Mouse (Mus musculus): ENCODE results near the gene Gm5105. TPM values are rescaled to one million over a fixed set of nuclear protein-coding genes. Genes with fewer than 3 reads are reported as not detected.

The Gm5105 gene
- total RNA-seq, 2 experiments from 2014 or later, result 1.1 to 1.2 TPM

GRCm38 (mm10) chr3:138068103-138068502 lies 915 bp upstream of the Gm5105 start:
- DNase-seq, result peak in 1 of 2 experiments; percentile 45

DNA sequence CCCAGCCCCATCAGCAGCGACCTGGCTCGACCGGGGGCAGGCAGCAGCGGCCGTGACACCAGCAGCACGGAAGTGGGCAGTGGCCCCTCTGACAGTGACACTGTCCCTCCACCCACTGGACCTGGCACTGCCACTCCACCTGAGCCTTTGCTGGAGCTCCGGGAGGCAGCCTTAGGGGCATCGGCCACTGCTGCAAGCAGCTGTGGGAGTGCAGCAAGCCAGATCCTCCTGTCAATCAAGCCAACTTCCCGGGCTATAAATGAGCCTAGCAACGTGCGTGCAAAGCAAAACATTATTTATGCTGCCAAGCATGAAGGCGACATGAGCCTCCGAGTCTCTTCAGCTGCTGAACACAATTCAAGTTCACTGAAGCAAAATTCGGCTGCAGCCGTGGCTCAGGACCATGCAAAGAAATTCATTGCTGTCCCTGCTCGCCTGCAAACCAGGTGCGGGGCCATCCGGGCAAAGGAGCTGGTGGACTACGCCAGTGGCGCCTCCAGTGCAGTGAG lies 786 bp downstream of the Gm5105 start:
- DNase-seq, result peak; percentile 54 to 58

DNA sequence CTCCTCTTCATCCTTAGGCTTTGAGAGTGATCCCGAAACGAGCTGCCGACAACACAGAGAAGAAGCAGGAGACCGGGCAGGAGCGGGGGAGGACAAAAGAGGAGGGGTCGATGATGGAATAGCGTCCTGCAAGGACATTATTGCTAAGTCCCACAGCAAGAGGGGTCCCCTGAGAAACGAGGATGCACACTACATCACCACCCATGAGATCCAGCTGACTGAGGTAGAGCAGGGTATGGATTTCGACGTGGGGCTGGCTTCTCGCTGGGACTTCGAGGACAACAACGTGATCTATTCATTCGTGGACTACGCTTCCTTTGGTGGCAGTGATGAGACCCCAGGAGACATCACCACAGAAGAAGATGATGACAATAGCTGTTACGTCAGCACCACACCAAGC lies 1.3 kb downstream of the Gm5105 start:
- DNase-seq, result no peak

DNA sequence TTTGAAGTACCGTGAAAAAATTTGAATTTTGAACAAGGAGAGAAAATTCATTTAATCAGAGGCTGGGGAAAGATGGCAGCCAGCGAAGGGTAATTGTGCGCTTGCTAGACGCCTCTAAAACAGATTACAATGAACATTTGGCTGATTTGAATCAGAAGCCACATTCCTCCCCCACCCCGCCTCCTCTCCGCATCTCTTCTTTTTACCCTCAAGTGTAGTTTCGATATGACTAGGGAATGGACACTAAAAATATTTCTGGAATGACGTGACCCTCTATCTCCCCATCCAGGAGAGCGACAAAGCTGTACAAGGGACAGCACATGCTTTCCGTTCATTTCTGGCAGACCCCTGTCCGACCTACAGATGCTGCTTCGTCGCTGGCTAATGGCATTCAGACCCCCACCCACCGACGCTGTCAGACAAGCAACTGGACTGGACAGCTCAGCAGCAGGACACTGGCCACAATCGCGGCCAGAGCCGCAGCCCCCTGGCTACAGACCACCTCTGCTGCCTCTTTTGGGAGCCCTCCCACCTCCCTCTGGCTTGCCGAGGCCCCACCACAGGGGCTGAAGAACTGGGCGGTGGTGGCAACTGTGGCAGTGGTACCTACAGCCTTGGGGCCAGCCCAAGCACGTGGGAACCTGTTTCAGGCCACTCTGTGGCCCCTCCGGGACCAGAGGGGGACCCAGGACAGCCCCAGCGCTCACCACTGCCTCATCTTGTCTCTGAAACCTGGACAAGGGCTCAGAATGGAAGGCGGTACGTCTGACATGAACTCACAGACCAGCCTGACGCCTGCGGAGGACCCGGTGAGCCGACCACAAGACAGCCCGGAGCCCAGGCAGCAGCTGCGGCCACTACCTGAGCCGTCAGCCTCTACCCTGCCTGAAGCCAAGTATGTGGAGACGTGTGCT lies 2.2 kb downstream of the Gm5105 start, which contains the start of gene 1110002E22Rik:
TSS of gene 1110002E22Rik (plus strand) at position 321 of the 914 bp plus-strand sequence.
- DNase-seq, result peak in 1 of 2 experiments; percentile 51

DNA sequence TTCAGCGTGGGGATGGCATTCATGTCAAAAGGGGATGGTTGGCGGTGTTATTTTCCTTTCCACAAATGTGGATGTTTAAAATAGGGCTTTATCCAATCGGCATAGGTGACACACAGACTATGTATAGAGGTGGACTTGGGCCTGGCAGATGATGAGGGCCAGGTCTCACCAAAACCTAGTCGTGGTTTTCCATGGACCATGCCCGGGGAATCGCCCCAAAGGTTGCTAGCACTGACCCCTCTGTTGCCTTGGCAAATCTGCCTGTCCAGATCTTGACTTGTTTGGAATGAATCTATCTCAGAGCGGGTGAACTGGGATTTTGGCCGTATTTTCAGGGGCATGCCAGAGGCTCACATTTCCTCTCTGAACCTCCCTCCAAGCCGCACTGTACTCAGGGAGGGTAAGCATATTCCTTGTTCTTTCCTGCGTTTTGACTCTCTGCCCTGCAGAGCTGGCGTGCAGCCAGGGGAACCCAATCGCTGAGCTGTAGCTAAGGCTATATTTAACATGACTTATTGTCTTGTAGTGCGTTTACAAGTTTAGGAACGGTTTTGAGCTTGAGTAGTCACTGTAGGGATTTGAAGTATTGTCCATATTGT lies 3.4 kb downstream of the Gm5105 start:
- DNase-seq, result peak; percentile 77 to 79

DNA sequence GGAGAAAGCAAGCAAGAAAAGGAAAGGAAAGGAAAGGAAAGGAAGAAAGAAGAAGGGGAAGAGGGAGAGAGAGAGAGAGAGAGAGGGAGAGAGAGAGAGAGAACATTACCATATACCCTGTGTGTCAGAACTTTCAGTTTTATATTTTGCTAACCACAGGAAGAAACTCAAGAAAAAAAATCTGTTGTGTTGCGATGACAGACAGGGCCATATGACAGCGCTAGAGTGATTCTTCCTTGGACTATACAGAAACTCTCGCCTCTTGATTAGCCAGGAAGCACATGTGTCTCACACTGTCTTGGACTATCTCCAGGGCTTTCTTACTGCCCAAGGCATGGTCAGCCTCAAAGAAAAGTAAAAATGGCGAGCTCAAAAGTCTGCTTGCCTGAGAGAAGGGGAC lies 4.5 kb downstream of the Gm5105 start:
- no peak for DNase-seq

DNA sequence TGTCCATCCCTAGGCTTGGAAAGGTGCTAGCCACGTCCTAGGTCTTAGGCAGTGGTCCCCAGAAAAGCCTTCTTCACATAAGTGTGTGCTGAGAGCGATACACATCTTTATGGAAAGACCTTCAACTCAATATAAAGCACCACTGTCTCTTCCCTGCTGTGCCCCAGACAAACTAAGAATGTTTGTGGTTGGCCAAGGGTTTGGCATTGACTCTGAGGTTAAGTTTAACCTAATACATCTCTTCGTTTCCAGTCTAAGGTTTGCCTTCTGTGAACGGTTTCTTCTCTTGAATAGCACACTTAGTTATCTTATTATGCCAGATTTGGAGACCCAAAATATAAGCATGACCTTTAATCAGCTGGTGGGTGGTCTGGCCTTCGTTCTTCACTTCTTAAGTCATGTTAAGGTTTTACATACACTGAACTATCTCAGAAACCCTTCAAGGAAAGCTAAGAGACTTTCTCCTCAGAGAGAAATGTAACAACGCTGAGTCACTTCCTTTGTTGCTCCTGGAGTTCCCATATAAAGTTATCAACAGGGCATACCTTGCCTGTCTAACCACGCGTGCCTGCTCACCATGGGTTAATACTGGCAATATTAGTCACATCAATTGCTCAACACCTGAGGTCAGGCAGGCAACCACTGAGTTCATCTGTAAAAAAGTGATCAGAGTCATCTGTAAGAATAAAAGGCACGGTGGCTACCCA lies 5.8 kb downstream of the Gm5105 start:
- no peak for DNase-seq

DNA sequence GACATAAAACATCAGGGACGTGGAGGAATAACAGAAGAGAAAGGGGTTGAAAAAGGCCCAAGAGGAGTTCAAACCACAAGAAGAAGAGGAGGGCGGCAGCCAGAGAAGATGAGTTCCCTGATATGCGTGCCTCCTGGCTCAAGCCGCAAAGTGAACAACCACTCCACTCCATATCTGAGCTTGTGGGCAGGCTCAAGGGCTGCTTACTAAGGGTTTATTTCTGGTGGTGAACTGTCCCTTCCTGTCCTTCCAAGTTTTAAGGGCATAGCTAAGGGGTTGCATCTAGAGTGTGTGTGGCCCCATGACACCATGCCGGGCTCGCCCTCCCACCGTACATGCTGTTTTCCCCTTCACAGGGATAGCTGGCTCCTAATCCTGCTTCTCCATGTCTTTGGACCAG lies 6.8 kb downstream of the Gm5105 start:
- DNase-seq, result peak; percentile 43 to 61

DNA sequence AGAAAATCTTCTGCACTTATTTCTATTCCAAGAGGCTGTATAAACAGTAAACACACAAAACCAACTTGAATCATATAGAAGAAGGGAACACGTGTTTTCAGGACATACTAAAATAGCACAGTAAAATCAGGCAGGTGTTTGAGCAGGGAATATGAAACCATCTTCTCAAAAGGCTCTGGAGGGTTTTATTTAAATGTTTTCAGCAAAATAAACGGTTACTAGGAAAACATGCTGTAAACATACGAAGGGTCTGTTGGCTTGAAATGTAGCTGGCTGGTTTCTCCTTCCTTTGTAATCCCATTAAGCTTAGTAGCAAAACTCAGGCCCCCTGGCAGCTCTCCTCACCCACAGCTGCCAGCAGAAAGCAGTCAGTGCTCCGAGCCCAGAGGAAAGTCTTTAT lies 9.0 kb downstream of the Gm5105 start:
- no peak for DNase-seq

DNA sequence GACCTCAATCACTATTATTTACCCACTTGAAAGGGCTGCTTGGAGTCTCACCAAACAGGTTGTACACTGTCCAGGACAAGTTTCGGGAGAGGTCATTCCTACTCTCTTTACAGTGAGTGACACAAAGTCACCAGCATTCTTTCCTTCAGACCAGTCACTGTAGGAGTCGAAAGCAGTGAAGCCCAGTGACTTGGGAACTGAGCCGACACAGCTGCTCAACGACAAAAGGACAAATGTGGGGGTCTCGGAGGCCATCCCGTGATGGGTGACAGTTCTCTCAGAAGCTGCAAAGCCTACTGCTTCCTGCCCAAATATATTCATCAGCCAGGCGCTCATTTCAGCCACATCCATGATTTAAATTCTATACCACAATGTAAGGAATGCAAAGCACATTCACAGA lies 10.2 kb downstream of the Gm5105 start:
- DNase-seq, result no peak

DNA sequence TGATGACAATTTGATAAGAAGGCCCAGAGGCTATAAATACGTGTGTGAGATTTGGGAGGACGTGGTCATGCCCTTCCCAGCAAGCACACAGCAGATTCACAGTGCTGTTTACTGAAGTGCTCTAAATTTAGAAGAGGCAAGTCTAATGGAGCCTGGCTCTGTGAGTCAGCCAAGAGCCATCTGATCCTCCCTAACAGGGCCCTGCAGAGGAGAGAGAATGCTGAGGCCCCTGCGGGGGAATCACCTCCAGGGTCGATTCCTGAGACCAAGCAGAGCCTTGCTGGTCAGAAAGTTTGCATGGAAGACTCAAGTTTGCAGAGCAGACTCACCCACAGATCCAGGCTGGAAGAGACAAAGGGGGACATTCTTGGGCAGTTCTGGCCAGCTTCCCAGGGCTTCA lies 13.2 kb downstream of the Gm5105 start:
- peak; percentile 62 to 73 for DNase-seq

DNA sequence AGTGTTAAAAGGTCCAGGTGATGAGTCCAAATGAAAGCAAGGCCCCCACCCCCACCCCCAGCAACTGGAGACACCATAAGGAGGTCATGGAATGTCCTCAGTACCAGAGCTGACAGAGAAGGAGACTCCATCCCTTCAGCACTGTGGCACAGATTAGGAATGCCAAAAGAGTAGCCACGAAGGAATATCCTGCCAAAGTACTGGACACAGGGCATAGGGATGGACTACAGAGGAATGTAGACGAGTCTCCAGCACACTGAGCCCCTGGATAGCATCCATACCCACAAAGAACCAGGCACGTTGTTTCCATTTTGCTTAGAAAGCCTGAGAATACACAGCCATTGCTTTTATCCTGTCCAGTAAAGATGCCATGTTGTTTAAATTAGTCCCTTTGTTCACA lies 15.8 kb downstream of the Gm5105 start:
- DNase-seq, result peak in 1 of 2 experiments; percentile 1

DNA sequence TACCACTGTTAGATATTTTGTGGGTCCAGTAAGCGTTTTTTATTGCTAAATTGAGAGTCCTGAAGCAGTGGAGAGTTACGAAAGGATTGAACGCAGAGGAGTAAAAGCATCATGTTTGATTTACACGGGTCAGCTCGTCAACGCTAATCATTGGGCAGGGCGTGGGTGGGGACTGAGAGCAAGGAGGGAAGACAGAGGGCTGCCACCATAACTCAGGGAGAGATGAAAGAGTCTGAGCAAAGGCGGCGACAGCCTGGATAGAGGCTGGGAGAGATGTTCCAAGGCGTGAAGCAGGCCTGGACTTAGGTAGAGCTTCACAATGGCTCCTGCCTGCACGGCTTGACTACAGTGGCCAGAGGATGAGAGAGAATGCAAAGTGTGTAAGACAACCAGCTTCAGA lies 16.4 kb downstream of the Gm5105 start:
- DNase-seq, result peak in 1 of 2 experiments; percentile 0

DNA sequence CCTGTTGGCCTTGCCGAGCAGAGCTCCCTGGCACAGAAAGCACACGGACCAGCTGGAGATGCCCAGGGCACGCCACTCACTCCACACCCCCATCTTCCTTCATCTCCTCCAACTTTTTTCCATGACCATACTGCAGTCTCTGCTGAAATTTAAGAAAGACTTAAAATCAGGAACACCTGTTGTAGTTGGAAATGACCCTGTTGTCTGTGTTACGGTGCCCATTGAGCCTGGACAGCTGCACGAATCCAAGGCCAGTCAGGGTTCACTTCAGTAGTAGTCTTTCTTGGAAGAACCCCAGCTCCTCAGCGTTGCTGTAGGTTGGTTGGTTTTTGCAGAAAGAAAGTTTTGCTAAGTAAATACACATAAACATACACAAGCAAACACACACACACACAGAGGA lies 17.6 kb downstream of the Gm5105 start:
- peak in 1 of 2 experiments; percentile 5 for DNase-seq

- no peak for DNase-seq
Measured at GRCm38 (mm10) chr3:138043316-138043715, 23.9 kb downstream of the Gm5105 start.

GRCm38 (mm10) chr3:138041591-138042301 lies 25.4 kb downstream of the Gm5105 start:
- no peak for DNase-seq

DNA sequence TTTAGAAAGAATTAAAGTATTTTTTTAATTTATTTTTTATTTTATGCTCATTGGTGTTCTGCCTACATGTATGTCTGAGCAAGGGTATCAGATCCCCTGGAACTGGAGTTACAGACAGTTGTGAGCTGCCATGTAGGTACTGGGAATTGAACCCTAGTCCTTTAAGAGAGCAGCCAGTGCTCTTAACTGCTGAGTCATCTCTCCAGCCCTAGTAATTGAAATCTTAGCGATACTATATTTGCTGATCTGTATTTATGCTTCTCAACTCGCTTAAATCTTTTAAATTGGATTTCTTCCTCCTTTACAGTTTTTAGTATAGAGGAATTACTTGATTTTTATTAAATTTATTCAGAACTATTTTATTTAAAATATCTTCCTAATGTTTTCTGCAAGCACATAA lies 26.2 kb downstream of the Gm5105 start:
- DNase-seq, result no peak

DNA sequence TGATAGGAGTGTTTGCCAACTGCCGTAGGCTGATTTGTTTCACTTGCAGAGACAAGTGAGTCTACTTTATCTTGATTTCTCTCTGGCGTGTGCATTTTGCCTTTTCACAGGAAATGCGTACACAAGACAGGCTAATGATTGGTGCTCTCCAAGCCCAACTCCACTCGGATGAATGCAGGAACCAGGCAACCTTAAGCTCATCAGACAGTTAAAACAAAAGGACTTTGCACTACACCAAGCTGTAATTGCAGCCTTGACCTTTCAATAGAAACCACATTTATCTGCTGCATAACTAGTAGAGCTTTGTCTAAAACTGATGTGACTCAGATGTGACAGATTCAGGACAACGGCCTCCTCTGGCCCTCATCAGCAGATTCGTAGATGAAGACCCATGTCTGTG lies 33.2 kb downstream of the Gm5105 start:
- no peak for DNase-seq

- DNase-seq, result no peak
Measured at GRCm38 (mm10) chr3:138030563-138030962, 36.6 kb downstream of the Gm5105 start.

DNA sequence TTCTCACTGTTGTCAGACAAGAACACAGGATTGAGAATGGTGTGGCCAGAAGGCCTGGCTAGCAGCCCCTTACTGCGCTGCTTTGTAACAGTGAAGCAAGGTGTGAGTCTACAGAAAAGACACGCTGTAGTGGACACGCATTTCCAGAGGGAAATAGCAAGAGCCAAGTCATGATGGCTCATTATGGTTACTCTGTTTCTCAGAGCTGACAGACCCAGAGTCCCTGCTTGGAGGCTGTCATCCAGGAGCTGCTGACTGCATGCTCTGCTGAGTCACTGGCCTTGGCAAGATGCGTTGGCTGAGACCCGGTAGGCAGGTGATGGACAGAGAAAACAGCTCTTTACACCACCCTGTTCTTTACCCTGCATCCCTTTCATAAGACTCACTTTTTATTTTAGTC lies 37.8 kb downstream of the Gm5105 start:
- DNase-seq, result peak; percentile 81 to 83

DNA sequence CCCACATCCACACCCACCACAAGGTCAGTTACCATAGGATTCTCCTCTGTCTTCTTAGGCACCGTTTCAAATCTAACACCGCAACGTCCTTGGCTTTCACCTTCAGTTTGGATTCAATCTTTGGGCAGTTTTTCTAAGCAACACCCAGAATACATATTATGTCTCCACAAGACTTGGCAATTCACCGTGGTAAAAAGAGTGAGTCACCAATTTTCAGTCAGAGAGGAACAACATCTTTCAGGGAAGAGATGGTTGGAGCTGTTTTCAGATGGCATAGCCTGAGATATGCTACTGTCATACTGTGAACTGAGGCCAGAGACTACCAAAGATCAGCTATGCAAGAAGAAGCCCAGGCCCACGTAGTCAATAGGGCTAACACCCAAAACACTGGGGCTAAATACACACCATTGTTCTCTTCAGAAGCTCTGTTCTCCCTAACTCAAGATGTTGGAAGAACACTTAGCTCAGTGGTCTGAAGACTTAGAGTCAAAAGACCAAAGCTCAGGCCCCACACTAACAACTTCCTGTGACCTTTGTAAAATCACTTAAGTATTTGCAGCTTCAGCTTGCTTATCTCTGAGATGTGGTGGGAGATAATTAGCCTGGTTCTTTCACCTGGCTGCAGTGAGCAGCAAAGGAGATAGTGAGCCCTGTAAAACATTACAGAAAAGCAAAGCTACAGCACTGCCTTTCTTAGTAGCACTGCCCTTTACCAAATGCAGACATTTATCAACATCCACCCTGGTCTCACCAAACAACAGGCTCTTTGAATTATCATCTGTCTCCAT lies 39.4 kb downstream of the Gm5105 start:
- DNase-seq, result no peak

Data from heart, adult 18-20 months (tissue).